Mouse (Mus musculus): ENCODE data around the gene Tenm1.

Tenm1 gene

DNA sequence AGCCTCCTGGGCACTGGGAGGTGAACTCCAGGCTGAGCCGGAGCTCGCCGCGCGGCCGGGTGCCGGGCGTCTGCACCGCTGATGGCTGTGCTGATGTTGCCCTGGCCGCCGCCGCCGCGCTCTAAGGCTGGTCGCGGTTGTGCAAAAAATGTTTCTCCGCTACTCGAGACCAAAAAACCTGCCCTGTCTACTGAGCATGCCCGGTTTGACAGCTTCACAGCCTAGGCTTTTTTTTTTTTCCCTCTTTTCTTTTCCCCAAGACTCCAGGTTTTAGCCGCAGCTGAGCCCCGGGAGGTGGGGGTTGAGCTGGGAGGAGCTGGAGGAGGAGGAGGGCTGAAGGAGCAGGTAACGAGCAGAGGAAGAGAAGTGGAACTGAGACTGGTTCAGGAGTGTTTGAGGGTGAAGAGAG, at the start of gene Tenm1:
Gene Tenm1 (minus strand): TSS at position 272 of the 409 bp plus-strand sequence.
- no peak for DNase-seq (ENCODE audit: low read depth in 2 of 2, low spot score in 2 of 2)

- DNase-seq (ENCODE audit: low read depth in 2 of 2, low spot score in 2 of 2) = no peak
These were observed 38.4 kb upstream of the Tenm1 start for GRCm38 (mm10) chrX:43467311-43467710.

DNA sequence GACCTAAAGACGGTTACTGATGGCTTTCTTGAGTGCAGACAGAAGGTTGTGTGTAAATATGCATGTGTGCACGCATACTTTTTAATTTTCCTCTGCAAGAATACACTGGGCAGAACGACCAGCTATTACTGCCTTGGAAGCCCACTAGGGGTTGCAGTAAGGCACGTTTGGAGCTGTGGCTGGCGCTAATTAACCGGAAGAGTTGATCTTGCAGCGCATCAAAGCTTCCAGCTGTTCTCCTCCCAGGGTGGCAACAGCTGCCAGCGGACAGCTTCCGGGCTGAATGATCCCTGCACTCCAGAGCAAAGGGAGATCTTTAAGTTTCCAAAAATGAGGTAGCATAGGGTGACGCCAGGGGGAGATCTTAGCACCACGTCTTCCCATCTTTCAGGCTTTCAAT, 1.7 kb upstream of the Tenm1 start:
- no peak for DNase-seq (ENCODE audit: low read depth in 2 of 2, low spot score in 2 of 2)

DNA sequence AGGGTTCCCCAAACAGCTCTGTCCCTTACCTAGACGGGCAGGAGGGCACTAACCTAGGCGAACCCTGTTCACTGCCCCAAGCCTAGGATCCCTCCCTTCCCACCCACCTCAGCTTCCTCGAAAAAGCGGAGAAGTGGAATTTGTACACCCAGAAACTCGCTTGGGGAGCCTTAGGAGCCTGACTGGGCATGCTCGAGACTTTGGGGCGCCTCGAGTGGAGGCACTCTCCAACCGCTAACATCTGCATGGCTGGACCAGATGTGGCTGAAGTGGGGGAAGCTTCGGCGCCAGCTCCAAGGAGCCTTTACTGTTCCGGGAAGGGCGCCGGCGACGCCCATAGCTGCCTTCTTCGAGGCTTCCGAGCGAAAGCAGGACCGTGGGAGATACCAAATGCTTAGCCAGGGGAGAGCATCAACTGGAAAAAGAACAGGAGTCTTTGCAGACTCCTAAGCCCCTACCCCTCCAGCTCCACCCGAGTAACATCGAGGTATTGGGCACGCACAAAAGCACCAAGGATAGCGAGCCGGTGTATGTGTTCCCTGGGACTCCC, 1.1 kb upstream of the Tenm1 start:
- DNase-seq (ENCODE audit: low read depth in 2 of 2, low spot score in 2 of 2) = no peak

DNA sequence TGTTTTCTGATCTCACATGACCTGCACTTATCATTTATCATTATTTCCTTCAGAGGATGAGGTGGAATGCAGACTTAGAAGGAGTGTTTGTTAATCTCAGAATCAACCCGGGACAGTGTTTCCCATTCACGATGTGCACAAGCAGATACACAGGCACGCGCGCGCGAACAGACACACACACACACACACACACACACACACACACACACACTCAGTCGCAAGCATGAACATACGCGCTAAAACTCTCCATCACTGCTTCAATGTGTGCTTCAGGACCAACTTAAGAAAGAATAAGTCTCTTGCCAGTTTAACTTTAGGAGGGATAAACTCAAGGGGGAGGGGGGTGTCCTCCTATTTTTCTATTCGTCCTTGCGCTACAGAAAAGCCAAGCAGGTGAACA, 411 bp upstream of the Tenm1 start:
- no peak for DNase-seq (ENCODE audit: low read depth in 2 of 2, low spot score in 2 of 2)

DNA sequence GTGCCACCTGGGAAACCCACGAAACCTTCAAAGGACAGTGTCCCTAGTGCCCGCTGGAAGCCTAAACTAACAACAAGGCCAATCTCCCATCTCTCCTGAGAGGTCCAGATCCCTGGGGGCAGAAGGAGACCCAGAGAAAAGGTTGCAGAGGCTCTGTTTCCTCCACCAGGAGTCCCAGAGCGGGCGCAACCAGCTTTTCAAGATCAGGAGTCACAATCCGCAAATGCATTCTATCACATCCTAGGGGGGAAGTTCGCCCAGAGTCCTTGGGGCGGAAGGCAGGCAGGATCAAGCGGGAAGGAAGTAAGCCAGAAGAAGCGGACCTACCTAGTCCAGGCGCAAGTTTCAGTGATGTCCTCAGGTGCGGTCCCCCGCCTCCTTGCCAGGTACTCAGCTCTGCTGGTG, 963 bp downstream of the Tenm1 start:
- no peak for DNase-seq (ENCODE audit: low read depth in 2 of 2, low spot score in 2 of 2)

GRCm38 (mm10) chrX:43427111-43427510, 1.8 kb downstream of the Tenm1 start:
- no peak for DNase-seq (ENCODE audit: low read depth in 2 of 2, low spot score in 2 of 2)

- no peak for DNase-seq (ENCODE audit: low read depth in 2 of 2, low spot score in 2 of 2)
These were observed 31.0 kb downstream of the Tenm1 start for GRCm38 (mm10) chrX:43397957-43398356.

GRCm38 (mm10) chrX:43388106-43388505, 40.8 kb downstream of the Tenm1 start:
- no peak for DNase-seq (ENCODE audit: low read depth in 2 of 2, low spot score in 2 of 2)

DNA sequence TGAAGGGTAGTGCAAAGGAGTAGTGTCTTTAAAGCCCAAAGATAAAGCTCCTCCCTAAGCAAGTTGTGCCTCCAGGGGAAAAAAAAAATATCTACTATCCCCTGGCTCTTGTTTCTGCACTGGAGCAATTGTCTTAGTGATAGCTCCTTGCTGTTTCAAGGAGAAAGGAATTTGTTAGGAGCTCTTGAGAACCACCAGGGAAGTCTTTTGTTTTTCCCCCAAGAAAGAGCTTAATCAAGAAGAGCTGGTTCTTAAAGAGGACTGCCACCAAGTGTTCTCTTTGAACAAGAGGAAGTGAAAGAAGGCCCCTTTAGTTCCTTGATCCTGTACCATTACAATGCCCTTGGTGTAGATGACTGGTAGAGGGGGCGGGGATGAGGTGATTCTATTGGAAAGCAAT, 56.4 kb downstream of the Tenm1 start:
- no peak for DNase-seq (ENCODE audit: low read depth in 2 of 2, low spot score in 2 of 2)

GRCm38 (mm10) chrX:43319351-43319750, 109.6 kb downstream of the Tenm1 start:
- DNase-seq (ENCODE audit: low read depth in 2 of 2, low spot score in 2 of 2) = no peak

- DNase-seq (ENCODE audit: low read depth in 2 of 2, low spot score in 2 of 2) = no peak
These were observed 111.0 kb downstream of the Tenm1 start for GRCm38 (mm10) chrX:43317801-43318520.

GRCm38 (mm10) chrX:43235844-43236243, 193.1 kb downstream of the Tenm1 start:
- DNase-seq (ENCODE audit: low read depth in 2 of 2, low spot score in 2 of 2) = no peak

GRCm38 (mm10) chrX:43205003-43205402, 223.9 kb downstream of the Tenm1 start:
- DNase-seq (ENCODE audit: low read depth in 2 of 2, low spot score in 2 of 2) = no peak

GRCm38 (mm10) chrX:43202249-43202783, 226.6 kb downstream of the Tenm1 start:
- DNase-seq (ENCODE audit: low read depth in 2 of 2, low spot score in 2 of 2) = no peak

DNA sequence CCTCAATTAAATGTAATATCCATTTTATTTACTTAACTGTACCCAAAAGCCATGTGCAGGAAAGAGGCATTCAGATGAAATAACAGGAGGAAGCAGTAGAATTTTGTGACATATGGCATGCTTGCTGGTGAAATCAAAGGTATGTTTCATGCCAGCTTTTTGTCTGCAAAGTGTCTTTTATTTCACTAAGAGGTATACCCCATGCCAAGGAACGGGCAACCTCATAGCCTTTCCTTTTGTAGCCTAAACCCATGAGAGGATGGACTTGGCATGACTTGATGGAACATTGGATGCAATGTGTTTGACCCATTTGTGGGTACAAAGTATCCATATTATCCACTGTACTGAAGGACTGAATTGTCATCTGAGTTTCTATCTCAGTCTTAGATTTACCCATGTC, 246.0 kb downstream of the Tenm1 start:
- DNase-seq (ENCODE audit: low read depth in 2 of 2, low spot score in 2 of 2) = no peak

DNA sequence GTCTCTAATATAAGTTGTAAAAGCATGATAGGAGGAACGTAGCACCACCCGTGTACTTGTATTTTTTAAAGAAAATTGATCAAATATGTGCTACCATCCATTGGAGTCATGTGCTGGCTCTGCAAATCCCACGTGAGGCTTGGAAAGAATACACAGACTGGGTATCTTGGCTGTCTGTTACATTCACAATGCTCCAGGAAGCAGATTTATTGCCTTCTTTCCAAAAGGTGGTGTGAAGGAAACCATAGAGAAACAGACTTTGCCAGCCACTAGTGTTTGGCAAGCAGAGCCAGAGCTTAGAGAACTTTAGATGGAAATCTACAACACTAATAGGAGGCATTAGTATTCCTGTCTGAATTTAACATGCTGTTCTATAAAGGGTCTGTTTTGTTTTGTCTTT, 277.4 kb downstream of the Tenm1 start:
- no peak for DNase-seq (ENCODE audit: low read depth in 2 of 2, low spot score in 2 of 2)

- no peak for DNase-seq (ENCODE audit: low read depth in 2 of 2, low spot score in 2 of 2)
These were observed 299.2 kb downstream of the Tenm1 start for GRCm38 (mm10) chrX:43129696-43130095.

DNA sequence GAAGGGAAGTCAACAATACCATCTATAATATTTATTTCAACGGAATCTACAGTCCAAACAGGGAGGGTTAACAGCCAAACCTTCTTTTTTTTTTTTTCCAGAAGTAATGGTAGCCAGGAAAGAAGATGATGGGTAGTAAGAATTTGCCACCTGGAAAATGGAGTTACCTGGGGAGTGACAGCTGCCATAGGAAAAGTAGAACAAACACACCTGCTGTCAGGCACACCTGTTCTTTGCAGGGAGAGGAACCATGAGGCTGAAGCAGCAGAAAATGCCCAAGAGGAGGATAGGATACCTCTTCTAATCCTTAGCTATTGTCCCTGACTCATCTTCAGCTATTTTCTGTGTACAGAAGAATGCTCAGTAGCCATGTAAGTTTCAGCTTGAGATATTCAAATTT, 306.4 kb downstream of the Tenm1 start:
- no peak for DNase-seq (ENCODE audit: low read depth in 2 of 2, low spot score in 2 of 2)

- no peak for DNase-seq (ENCODE audit: low read depth in 2 of 2, low spot score in 2 of 2)
These were observed 306.9 kb downstream of the Tenm1 start for GRCm38 (mm10) chrX:43122001-43122400.

- no peak for DNase-seq (ENCODE audit: low read depth in 2 of 2, low spot score in 2 of 2)
These were observed 442.8 kb downstream of the Tenm1 start for GRCm38 (mm10) chrX:42986100-42986499.

- peak in 1 of 2 experiments; percentile 1 for DNase-seq (ENCODE audit: low read depth in 2 of 2, low spot score in 2 of 2)
These were observed 455.4 kb downstream of the Tenm1 start for GRCm38 (mm10) chrX:42973562-42973961.

DNA sequence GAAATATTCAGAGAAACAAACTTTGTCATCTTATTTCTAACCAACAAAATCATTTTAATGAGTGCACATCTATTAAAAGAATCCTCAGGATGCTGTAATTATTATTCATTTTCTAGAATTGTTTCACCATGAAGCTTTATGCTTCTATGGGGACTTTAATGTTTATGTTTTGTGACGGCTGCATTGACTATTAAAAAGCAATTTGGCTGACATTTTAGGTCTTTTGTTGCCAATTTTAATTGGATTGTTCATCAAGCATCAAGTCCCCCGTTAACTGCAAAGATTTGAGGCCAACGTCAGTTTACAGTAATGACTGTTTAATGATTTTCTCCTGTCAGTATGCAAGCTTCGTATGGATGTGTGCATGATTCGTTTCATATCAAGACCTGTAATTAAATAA, 461.3 kb downstream of the Tenm1 start:
- no peak for DNase-seq (ENCODE audit: low read depth in 2 of 2, low spot score in 2 of 2)

Data from CD8-positive naive resting alpha-beta T cell, adult 2 months (primary cell).